29 mouse cellular contexts compared by ENCODE assay signal in the genomic region with DNA sequence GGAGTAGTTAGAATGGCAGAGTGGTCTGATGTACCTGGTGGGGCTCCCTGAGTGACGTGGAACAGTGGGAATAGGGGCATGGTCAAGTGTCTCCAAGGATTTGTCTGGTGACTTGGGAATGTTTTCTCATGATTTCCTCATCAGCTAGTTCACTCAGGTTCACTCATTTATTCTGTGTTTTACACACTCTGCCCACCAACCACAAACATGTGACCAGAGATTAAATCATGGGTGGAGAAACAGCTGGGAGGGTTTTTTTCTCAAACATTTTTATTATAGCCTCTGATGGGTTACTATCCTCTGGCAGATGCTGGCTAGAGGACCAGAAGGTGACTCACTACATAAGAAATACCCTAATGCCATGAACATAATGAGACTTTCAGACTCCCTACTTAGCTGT. TPM values are rescaled to one million over a fixed set of nuclear protein-coding genes. Genes with fewer than 3 reads are reported as not detected.
DNase-seq lines count a peak whose midpoint lies in the region; ATAC-seq and TF ChIP-seq lines count a peak whose summit lies in the region.
"Had no signal": no experiment of that assay in that cellular context is flagged by ENCODE, and none has a peak within 500 bp of the region (broad histone marks: within the 10 kb centered on the region; RNA-seq: fewer than 3 reads in every experiment).

No protein-coding gene starts in this region.

- TF ChIP-seq CTCF in MEL (IDR thresholded peaks at IDR 0.05 in 2 of 3, conservative IDR thresholded peaks at IDR 0.05 in 1 of 3; ENCODE audit: control insufficient read depth in 1 of 3, insufficient read depth in 1 of 3, low read depth in 2 of 3, low read length in 3 of 3, poor library complexity in 1 of 3, severe bottlenecking in 1 of 3): no peak

- H3K27ac ChIP-seq in MEL (ENCODE audit: control insufficient read depth, low read depth, low read length): no peak overlapping the region
- H3K27ac ChIP-seq: embryonic facial prominence, embryonic 12.5 days; forebrain, embryonic 13.5 days; forebrain, embryonic 15.5 days had no signal

- H3K27me3 ChIP-seq in MEL (ENCODE audit: control insufficient read depth in 1 of 2, insufficient read depth in 2 of 2, low read length in 2 of 2): no peaks in the 10 kb centered on the region
- H3K27me3 ChIP-seq: embryonic facial prominence, embryonic 12.5 days; forebrain, embryonic 13.5 days; forebrain, embryonic 15.5 days had no signal

- no peak for TF ChIP-seq EP300 in MEL (IDR thresholded peaks at IDR 0.05; ENCODE audit: low read depth in 1 of 2, low read length in 2 of 2)

- no peak for TF ChIP-seq RAD21 in MEL (IDR thresholded peaks at IDR 0.05; ENCODE audit: low read depth, low read length)

- ATAC-seq in monocyte, adult 5-6 weeks (replicated peaks; ENCODE audit: insufficient number of reproducible peaks, low FRiP score, low TSS enrichment, poor library complexity, severe bottlenecking): no peak
- ATAC-seq: CD4-positive, CD25-positive, alpha-beta regulatory T cell, adult 4 months; forebrain, embryonic 13.5 days; forebrain, embryonic 15.5 days; forebrain, postnatal 0 days had no signal

- H3K4me1 ChIP-seq in MEL (ENCODE audit: control insufficient read depth in 1 of 2, insufficient read depth in 2 of 2, low read length in 2 of 2): peaks cover 0 to 2% of the 10 kb centered on the region in 2 experiments; a peak in 2 of 4 replicates
- H3K4me1 ChIP-seq: embryonic facial prominence, embryonic 12.5 days; forebrain, embryonic 13.5 days; forebrain, embryonic 15.5 days had no signal

- peak; percentile 55 for DNase-seq in 3T3-L1 (ENCODE audit: low read depth, low spot score)
- DNase-seq in MEL (ENCODE audit: low read depth, low spot score): no peak
- DNase-seq in NIH3T3 (ENCODE audit: low read depth): peak; percentile 31
- DNase-seq in retina, postnatal 1 day: no peak
- DNase-seq in layer of hippocampus, postnatal 25 days (ENCODE audit: extremely low spot score in 1 of 2, low spot score in 1 of 2): no peak
- DNase-seq in kidney, adult 8-10 months: no peak
- DNase-seq: adrenal gland, adult 2 months; adrenal gland, postnatal 10 days; adrenal gland, postnatal 25 days; cerebellum, adult 11 months; cerebellum, adult 18-20 months; cerebellum, adult 8-10 months; cerebellum, adult 9-11 months; cerebellum, postnatal 14 days; cerebellum, postnatal 36 days; embryo, embryonic 11 days; forebrain, postnatal 0 days had no signal

- no peak for TF ChIP-seq POLR2A in MEL (IDR thresholded peaks at IDR 0.05; ENCODE audit: control insufficient read depth in 1 of 2, insufficient read depth in 1 of 2, low read depth in 1 of 2, low read length in 2 of 2, poor library complexity in 1 of 2)

- no peak overlapping the region for H3K4me3 ChIP-seq in MEL (ENCODE audit: control insufficient read depth in 1 of 2, insufficient read depth in 1 of 2, low read depth in 2 of 2, low read length in 2 of 2)
- H3K4me3 ChIP-seq: embryonic facial prominence, embryonic 12.5 days; forebrain, embryonic 13.5 days; forebrain, embryonic 15.5 days had no signal

- no peaks in the 10 kb centered on the region for H3K9me3 ChIP-seq in MEL (replicated peaks; ENCODE audit: insufficient read depth, low read length)
- H3K9me3 ChIP-seq: embryonic facial prominence, embryonic 12.5 days; forebrain, embryonic 13.5 days; forebrain, embryonic 15.5 days; G1E had no signal

- H3K9ac ChIP-seq in MEL (ENCODE audit: control insufficient read depth, low read depth, low read length, poor library complexity, severe bottlenecking): no peak overlapping the region
- H3K9ac ChIP-seq: embryonic facial prominence, embryonic 12.5 days; forebrain, embryonic 13.5 days; forebrain, embryonic 15.5 days; forebrain, postnatal 0 days had no signal

- no peaks in the 10 kb centered on the region for H3K79me2 ChIP-seq in MEL (ENCODE audit: control insufficient read depth, insufficient read depth, low read length, poor library complexity)

- H3K36me3 ChIP-seq in MEL (ENCODE audit: control insufficient read depth in 1 of 2, insufficient read depth in 2 of 2, low read length in 2 of 2): no peaks in the 10 kb centered on the region
- H3K36me3 ChIP-seq: embryonic facial prominence, embryonic 12.5 days; forebrain, embryonic 15.5 days; G1E had no signal

TF ChIP-seq in MEL, 35 proteins besides CTCF, POLR2A, EP300 and RAD21:
- no peak for TF ChIP-seq ZNF384 (IDR thresholded peaks at IDR 0.05; ENCODE audit: low read depth, low read length)
- TF ChIP-seq USF1 (IDR thresholded peaks at IDR 0.05; ENCODE audit: low read depth, low read length): peak; percentile 30; the same call in 1 of the 2 replicates

RNA-seq across cellular contexts. Expression of a gene that starts 8.5 kb away (rescaled TPM):
- total RNA-seq in MEL (2012; rRNA removed): not detected in 2 replicates
- not detected for polyA plus RNA-seq in MEL (2012; ENCODE audit: insufficient read depth in 1 of 2, insufficient read length in 2 of 2, low read depth in 1 of 2, low replicate concordance in 2 of 2, missing spikeins in 1 of 2)
- total RNA-seq in layer of hippocampus, postnatal 25 days (2021): not detected
- not detected in 3 replicates for total RNA-seq in monocyte, adult 5-6 weeks (2017)
- total RNA-seq: adrenal gland, adult 2 months; adrenal gland, postnatal 10 days; adrenal gland, postnatal 25 days; CH12.LX; common myeloid progenitor, adult 5-6 weeks; forebrain, postnatal 0 days; G1E had no signal
- polyA plus RNA-seq: adrenal gland, adult 2 months; brain, embryonic 14.5 days; CD4-positive, CD25-positive, alpha-beta regulatory T cell, adult 4 months; embryonic facial prominence, embryonic 12.5 days; embryonic facial prominence, embryonic 14.5 days; forebrain, embryonic 11.5 days; forebrain, embryonic 13.5 days; forebrain, embryonic 15.5 days; forebrain, postnatal 0 days; G1E had no signal

RNA-seq across cellular contexts. Expression of a gene that starts 16.4 kb away (rescaled TPM):
- total RNA-seq in MEL (2012; rRNA removed): not detected in 2 replicates
- not detected for polyA plus RNA-seq in MEL (2012; ENCODE audit: insufficient read depth in 1 of 2, insufficient read length in 2 of 2, low read depth in 1 of 2, low replicate concordance in 2 of 2, missing spikeins in 1 of 2)
- not detected for total RNA-seq in layer of hippocampus, postnatal 25 days (2021)
- not detected in 3 replicates for total RNA-seq in monocyte, adult 5-6 weeks (2017)
- total RNA-seq: adrenal gland, adult 2 months; adrenal gland, postnatal 10 days; adrenal gland, postnatal 25 days; adrenal gland, postnatal 4 days; CH12.LX; common myeloid progenitor, adult 5-6 weeks; forebrain, postnatal 0 days had no signal
- polyA plus RNA-seq: adrenal gland, adult 2 months; brain, embryonic 14.5 days; CD4-positive, CD25-positive, alpha-beta regulatory T cell, adult 4 months; embryonic facial prominence, embryonic 12.5 days; embryonic facial prominence, embryonic 14.5 days; forebrain, embryonic 11.5 days; forebrain, embryonic 13.5 days; forebrain, embryonic 15.5 days; forebrain, postnatal 0 days; G1E had no signal

RNA-seq across cellular contexts. Expression of a gene that starts 29.2 kb away (rescaled TPM):
- not detected in 2 replicates for total RNA-seq in MEL (2012; rRNA removed)
- not detected for polyA plus RNA-seq in MEL (2012; ENCODE audit: insufficient read depth in 1 of 2, insufficient read length in 2 of 2, low read depth in 1 of 2, low replicate concordance in 2 of 2, missing spikeins in 1 of 2)
- total RNA-seq in layer of hippocampus, postnatal 25 days (2021): not detected
- not detected in 3 replicates for total RNA-seq in monocyte, adult 5-6 weeks (2017)
- total RNA-seq: adrenal gland, adult 2 months; adrenal gland, postnatal 10 days; adrenal gland, postnatal 25 days; adrenal gland, postnatal 4 days; CH12.LX; common myeloid progenitor, adult 5-6 weeks; forebrain, postnatal 0 days; G1E had no signal
- polyA plus RNA-seq: adrenal gland, adult 2 months; brain, embryonic 14.5 days; CD4-positive, CD25-positive, alpha-beta regulatory T cell, adult 4 months; embryonic facial prominence, embryonic 12.5 days; embryonic facial prominence, embryonic 14.5 days; forebrain, embryonic 11.5 days; forebrain, embryonic 13.5 days; forebrain, embryonic 15.5 days; forebrain, postnatal 0 days had no signal

RNA-seq across cellular contexts. Expression of a gene that starts 41.3 kb away (rescaled TPM):
- not detected in 2 replicates for total RNA-seq in MEL (2012; rRNA removed)
- polyA plus RNA-seq in MEL (2012; ENCODE audit: insufficient read depth in 1 of 2, insufficient read length in 2 of 2, low read depth in 1 of 2, low replicate concordance in 2 of 2, missing spikeins in 1 of 2): not detected
- total RNA-seq in layer of hippocampus, postnatal 25 days (2021): not detected
- total RNA-seq in monocyte, adult 5-6 weeks (2017): not detected in 3 replicates
- total RNA-seq: adrenal gland, adult 2 months; adrenal gland, postnatal 10 days; adrenal gland, postnatal 25 days; adrenal gland, postnatal 4 days; CH12.LX; common myeloid progenitor, adult 5-6 weeks; forebrain, postnatal 0 days; G1E had no signal
- polyA plus RNA-seq: adrenal gland, adult 2 months; brain, embryonic 14.5 days; CD4-positive, CD25-positive, alpha-beta regulatory T cell, adult 4 months; forebrain, embryonic 11.5 days; forebrain, embryonic 13.5 days; forebrain, embryonic 15.5 days; forebrain, postnatal 0 days; G1E had no signal

RNA-seq across cellular contexts. Expression of a gene that starts 57.4 kb away (rescaled TPM):
- total RNA-seq in MEL (2012; rRNA removed): not detected in 2 replicates
- not detected for polyA plus RNA-seq in MEL (2012; ENCODE audit: insufficient read depth in 1 of 2, insufficient read length in 2 of 2, low read depth in 1 of 2, low replicate concordance in 2 of 2, missing spikeins in 1 of 2)
- total RNA-seq in layer of hippocampus, postnatal 25 days (2021): not detected
- total RNA-seq in monocyte, adult 5-6 weeks (2017): 2.0 TPM in 1 of 3 replicates, not detected in the others
- total RNA-seq: CH12.LX; common myeloid progenitor, adult 5-6 weeks; forebrain, postnatal 0 days; G1E had no signal
- polyA plus RNA-seq: adrenal gland, adult 2 months; brain, embryonic 14.5 days; CD4-positive, CD25-positive, alpha-beta regulatory T cell, adult 4 months; embryonic facial prominence, embryonic 12.5 days; forebrain, embryonic 11.5 days; forebrain, embryonic 13.5 days; forebrain, embryonic 15.5 days; forebrain, postnatal 0 days; G1E had no signal

Comparison
In these comparisons a context has a peak if more than half of its experiments do, and no peak if none do; other contexts are left out.
1. DNase-seq: peak in 3T3-L1 (single experiment) and NIH3T3 (single experiment); none in MEL (single experiment), retina, postnatal 1 day (single experiment), layer of hippocampus, postnatal 25 days (0 of 2) and kidney, adult 8-10 months (0 of 2).